Mouse (Mus musculus): ENCODE measurements at regions not wholly inside any gene's neighbourhood (a gene's known extent, or its start where the extent isn't known, plus 50 kb on each side); places are given as distances from the start of the nearest gene placed in this dataset.

- Histone ChIP-seq H3K36me3 (ENCODE audit: control insufficient read depth, insufficient read depth, low read length) (no peaks in the 10 kb centered on the region), H3K27me3 (ENCODE audit: control insufficient read depth, insufficient read depth, low read length) (no peaks in the 10 kb centered on the region), H3K4me3 (ENCODE audit: low read depth, low read length) (no peak overlapping the region), H3K27ac (ENCODE audit: low read depth, low read length) (no peak overlapping the region), H3K9me3 (replicated peaks; ENCODE audit: control insufficient read depth, low read length) (no peaks in the 10 kb centered on the region), H3K4me2 (no peak overlapping the region), H3K4me1 (ENCODE audit: control insufficient read depth, insufficient read depth, low read length) (no peaks in the 10 kb centered on the region), H3K9ac (ENCODE audit: low read depth, low read length) (no peak overlapping the region)
- 78% methylated on average over 2 of the region's 2 CpGs for WGBS (ENCODE audit: insufficient replicate concordance)
- no peak for ATAC-seq (replicated peaks; ENCODE audit: insufficient number of reproducible peaks, low FRiP score, low TSS enrichment)
These were observed 2108.3 kb downstream of the 4930444P10Rik start for GRCm38 (mm10) chr1:13984833-13985232.

- Histone ChIP-seq H3K4me1 (ENCODE audit: control insufficient read depth, insufficient read depth, low read length) (no peaks in the 10 kb centered on the region), H3K9me3 (replicated peaks; ENCODE audit: control insufficient read depth, low read length) (no peaks in the 10 kb centered on the region), H3K4me2 (no peak overlapping the region), H3K36me3 (ENCODE audit: control insufficient read depth, insufficient read depth, low read length) (no peaks in the 10 kb centered on the region), H3K4me3 (ENCODE audit: low read depth, low read length) (no peak overlapping the region), H3K9ac (ENCODE audit: low read depth, low read length) (no peak overlapping the region), H3K27ac (ENCODE audit: low read depth, low read length) (no peak overlapping the region), H3K27me3 (ENCODE audit: control insufficient read depth, insufficient read depth, low read length) (no peaks in the 10 kb centered on the region)
- WGBS (ENCODE audit: insufficient replicate concordance) = 80% methylated on average over 6 of the region's 6 CpGs
- ATAC-seq (replicated peaks; ENCODE audit: insufficient number of reproducible peaks, low FRiP score, low TSS enrichment) = no peak
These were observed 2112.9 kb downstream of the 4930444P10Rik start for GRCm38 (mm10) chr1:13980273-13980672.

- Histone ChIP-seq H3K4me2 (no peak overlapping the region), H3K4me1 (ENCODE audit: control insufficient read depth, insufficient read depth, low read length) (no peaks in the 10 kb centered on the region), H3K27me3 (ENCODE audit: control insufficient read depth, insufficient read depth, low read length) (no peaks in the 10 kb centered on the region), H3K27ac (ENCODE audit: low read depth, low read length) (no peak overlapping the region), H3K9me3 (replicated peaks; ENCODE audit: control insufficient read depth, low read length) (no peaks in the 10 kb centered on the region), H3K36me3 (ENCODE audit: control insufficient read depth, insufficient read depth, low read length) (no peaks in the 10 kb centered on the region), H3K4me3 (ENCODE audit: low read depth, low read length) (no peak overlapping the region), H3K9ac (ENCODE audit: low read depth, low read length) (no peak overlapping the region)
- ATAC-seq (replicated peaks; ENCODE audit: insufficient number of reproducible peaks, low FRiP score, low TSS enrichment) = no peak
- WGBS (ENCODE audit: insufficient replicate concordance) = 77% methylated on average over 3 of the region's 3 CpGs
These were observed 2114.5 kb downstream of the 4930444P10Rik start for GRCm38 (mm10) chr1:13978640-13979039.

GRCm38 (mm10) chr1:13977207-13977606 lies 2115.9 kb downstream of the 4930444P10Rik start:
- Histone ChIP-seq H3K27ac (ENCODE audit: low read depth, low read length) (no peak overlapping the region), H3K27me3 (ENCODE audit: control insufficient read depth, insufficient read depth, low read length) (no peaks in the 10 kb centered on the region), H3K36me3 (ENCODE audit: control insufficient read depth, insufficient read depth, low read length) (no peaks in the 10 kb centered on the region), H3K4me1 (ENCODE audit: control insufficient read depth, insufficient read depth, low read length) (no peaks in the 10 kb centered on the region), H3K4me3 (ENCODE audit: low read depth, low read length) (no peak overlapping the region), H3K9me3 (replicated peaks; ENCODE audit: control insufficient read depth, low read length) (no peaks in the 10 kb centered on the region), H3K9ac (ENCODE audit: low read depth, low read length) (no peak overlapping the region), H3K4me2 (no peak overlapping the region)
- WGBS (ENCODE audit: insufficient replicate concordance) = 78% methylated on average over 1 of the region's 1 CpGs
- ATAC-seq (replicated peaks; ENCODE audit: insufficient number of reproducible peaks, low FRiP score, low TSS enrichment) = no peak

- Histone ChIP-seq H3K27me3 (ENCODE audit: control insufficient read depth, insufficient read depth, low read length) (no peaks in the 10 kb centered on the region), H3K36me3 (ENCODE audit: control insufficient read depth, insufficient read depth, low read length) (no peaks in the 10 kb centered on the region), H3K9me3 (replicated peaks; ENCODE audit: control insufficient read depth, low read length) (no peaks in the 10 kb centered on the region), H3K27ac (ENCODE audit: low read depth, low read length) (no peak overlapping the region), H3K4me1 (ENCODE audit: control insufficient read depth, insufficient read depth, low read length) (no peaks in the 10 kb centered on the region), H3K9ac (ENCODE audit: low read depth, low read length) (no peak overlapping the region), H3K4me3 (ENCODE audit: low read depth, low read length) (no peak overlapping the region), H3K4me2 (no peak overlapping the region)
- WGBS (ENCODE audit: insufficient replicate concordance) = 82% methylated on average over 3 of the region's 3 CpGs
- no peak for ATAC-seq (replicated peaks; ENCODE audit: insufficient number of reproducible peaks, low FRiP score, low TSS enrichment)
These were observed 2143.9 kb downstream of the 4930444P10Rik start for GRCm38 (mm10) chr1:13949241-13949640.

GRCm38 (mm10) chr1:13941351-13941750 lies 2151.8 kb downstream of the 4930444P10Rik start:
- no peak overlapping the region for H3K27ac ChIP-seq (ENCODE audit: low read depth, low read length)
- no peaks in the 10 kb centered on the region for H3K27me3 ChIP-seq (ENCODE audit: control insufficient read depth, insufficient read depth, low read length)
- ATAC-seq (replicated peaks; ENCODE audit: insufficient number of reproducible peaks, low FRiP score, low TSS enrichment) = no peak
- H3K36me3 ChIP-seq (ENCODE audit: control insufficient read depth, insufficient read depth, low read length) = no peaks in the 10 kb centered on the region
- no peak overlapping the region for H3K9ac ChIP-seq (ENCODE audit: low read depth, low read length)
- WGBS (ENCODE audit: insufficient replicate concordance) = 75% methylated on average over 3 of the region's 3 CpGs
- H3K4me2 ChIP-seq = no peak overlapping the region
- H3K4me1 ChIP-seq (ENCODE audit: control insufficient read depth, insufficient read depth, low read length) = no peaks in the 10 kb centered on the region
- H3K4me3 ChIP-seq (ENCODE audit: low read depth, low read length) = no peak overlapping the region
- H3K9me3 ChIP-seq (replicated peaks; ENCODE audit: control insufficient read depth, low read length) = no peaks in the 10 kb centered on the region

- Histone ChIP-seq H3K27me3 (ENCODE audit: control insufficient read depth, insufficient read depth, low read length) (no peaks in the 10 kb centered on the region), H3K36me3 (ENCODE audit: control insufficient read depth, insufficient read depth, low read length) (no peaks in the 10 kb centered on the region), H3K4me1 (ENCODE audit: control insufficient read depth, insufficient read depth, low read length) (no peaks in the 10 kb centered on the region), H3K4me2 (no peak overlapping the region), H3K4me3 (ENCODE audit: low read depth, low read length) (no peak overlapping the region), H3K27ac (ENCODE audit: low read depth, low read length) (no peak overlapping the region), H3K9ac (ENCODE audit: low read depth, low read length) (no peak overlapping the region), H3K9me3 (replicated peaks; ENCODE audit: control insufficient read depth, low read length) (no peaks in the 10 kb centered on the region)
- no peak for ATAC-seq (replicated peaks; ENCODE audit: insufficient number of reproducible peaks, low FRiP score, low TSS enrichment)
These were observed 2154.8 kb downstream of the 4930444P10Rik start for GRCm38 (mm10) chr1:13938344-13938743.

- no peaks in the 10 kb centered on the region for H3K4me1 ChIP-seq (ENCODE audit: control insufficient read depth, insufficient read depth, low read length)
- no peak overlapping the region for H3K9ac ChIP-seq (ENCODE audit: low read depth, low read length)
- no peaks in the 10 kb centered on the region for H3K9me3 ChIP-seq (replicated peaks; ENCODE audit: control insufficient read depth, low read length)
- no peak overlapping the region for H3K4me3 ChIP-seq (ENCODE audit: low read depth, low read length)
- H3K36me3 ChIP-seq (ENCODE audit: control insufficient read depth, insufficient read depth, low read length) = no peaks in the 10 kb centered on the region
- no peak overlapping the region for H3K27ac ChIP-seq (ENCODE audit: low read depth, low read length)
- no peak for ATAC-seq (replicated peaks; ENCODE audit: insufficient number of reproducible peaks, low FRiP score, low TSS enrichment)
- H3K27me3 ChIP-seq (ENCODE audit: control insufficient read depth, insufficient read depth, low read length) = no peaks in the 10 kb centered on the region
- WGBS (ENCODE audit: insufficient replicate concordance) = 53% methylated on average over 4 of the region's 4 CpGs
- H3K4me2 ChIP-seq = no peak overlapping the region
These were observed 2157.1 kb downstream of the 4930444P10Rik start for GRCm38 (mm10) chr1:13935938-13936491.

GRCm38 (mm10) chr1:13928679-13929078 lies 2164.4 kb downstream of the 4930444P10Rik start:
- ATAC-seq (replicated peaks; ENCODE audit: insufficient number of reproducible peaks, low FRiP score, low TSS enrichment) = no peak
- H3K36me3 ChIP-seq (ENCODE audit: control insufficient read depth, insufficient read depth, low read length) = no peaks in the 10 kb centered on the region
- H3K9me3 ChIP-seq (replicated peaks; ENCODE audit: control insufficient read depth, low read length) = no peaks in the 10 kb centered on the region
- H3K4me1 ChIP-seq (ENCODE audit: control insufficient read depth, insufficient read depth, low read length) = no peaks in the 10 kb centered on the region
- no peak overlapping the region for H3K9ac ChIP-seq (ENCODE audit: low read depth, low read length)
- no peaks in the 10 kb centered on the region for H3K27me3 ChIP-seq (ENCODE audit: control insufficient read depth, insufficient read depth, low read length)
- H3K4me3 ChIP-seq (ENCODE audit: low read depth, low read length) = no peak overlapping the region
- 67% methylated on average over 2 of the region's 2 CpGs for WGBS (ENCODE audit: insufficient replicate concordance)
- no peak overlapping the region for H3K27ac ChIP-seq (ENCODE audit: low read depth, low read length)
- no peak overlapping the region for H3K4me2 ChIP-seq
